Mouse (Mus musculus): ENCODE measurements around the gene Gss. TPM values are rescaled to one million over a fixed set of nuclear protein-coding genes. Genes with fewer than 3 reads are reported as not detected.

The Gss gene
- polyA plus RNA-seq, 1 experiment from 2014 or later, result 27.7 TPM

DNA sequence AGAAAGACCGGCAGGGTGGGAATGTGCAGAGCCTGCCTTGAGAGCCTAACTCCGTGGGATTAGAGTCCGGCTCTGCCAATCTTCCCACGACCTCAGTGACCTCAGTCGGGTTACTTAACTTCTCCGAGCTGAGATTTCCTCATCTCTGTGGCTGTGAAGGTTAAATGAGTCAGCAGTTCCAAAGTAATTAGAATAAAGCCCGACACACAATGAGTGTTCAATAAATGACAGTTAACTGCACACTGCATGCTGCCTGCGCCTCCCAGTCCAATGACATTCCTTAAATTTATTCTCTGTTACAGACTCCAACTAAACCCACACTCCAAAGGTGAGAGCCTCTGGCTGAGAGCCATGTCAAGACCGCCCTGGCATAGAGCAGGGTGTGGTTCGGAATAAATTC lies 7.1 kb downstream of the Gss start:
- H3K27ac ChIP-seq (ENCODE audit: low read length), result 0 out of 2 replicates have a peak overlapping the region, but pooled peaks have one; percentile 2
- 44% methylated on average over 10 of the region's 10 CpGs for WGBS
- H3K9me3 ChIP-seq (ENCODE audit: control insufficient read depth, low read length), result no peaks in the 10 kb centered on the region
- no peaks in the 10 kb centered on the region for H3K36me3 ChIP-seq (ENCODE audit: control insufficient read depth, insufficient read depth, low read length)
- H3K27me3 ChIP-seq (ENCODE audit: control insufficient read depth, insufficient read depth, low read depth, low read length), result no peaks in the 10 kb centered on the region
- no peak overlapping the region for H3K4me3 ChIP-seq (ENCODE audit: low read length)
- H3K4me1 ChIP-seq (replicated peaks; ENCODE audit: control insufficient read depth, insufficient read depth, low read length), result peaks cover 8% of the 10 kb centered on the region
- peak; percentile 87 for ATAC-seq (ENCODE audit: low read depth)
- H3K9ac ChIP-seq (ENCODE audit: low read length), result no peak overlapping the region
- 0 out of 2 replicates have a peak overlapping the region, but pooled peaks have one; percentile 16 for H3K4me2 ChIP-seq (ENCODE audit: low read depth, low read length)

DNA sequence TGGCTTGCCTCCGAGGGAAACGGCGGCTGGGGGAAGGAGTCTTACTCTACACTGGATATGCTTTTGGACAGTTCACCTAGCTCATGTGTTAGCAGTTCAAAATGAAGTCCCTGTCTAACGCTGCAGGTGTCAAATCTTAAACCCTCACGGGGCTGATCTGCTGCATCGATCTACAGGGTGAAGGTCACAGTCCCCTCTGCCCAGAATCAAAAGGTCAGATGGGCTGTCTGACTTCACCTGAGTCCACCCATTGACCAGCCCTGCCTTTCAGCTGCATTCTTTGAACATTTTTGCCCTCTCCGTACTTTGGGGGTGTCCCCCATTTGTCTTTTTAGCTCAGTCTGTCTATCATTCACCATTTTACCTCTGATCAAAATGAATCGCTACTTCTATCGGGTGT lies 7.5 kb downstream of the Gss start:
- Histone ChIP-seq H3K27me3 (ENCODE audit: control insufficient read depth, insufficient read depth, low read depth, low read length) (no peaks in the 10 kb centered on the region), H3K27ac (ENCODE audit: low read length) (0 out of 2 replicates have a peak overlapping the region, but pooled peaks have one; percentile 2), H3K36me3 (ENCODE audit: control insufficient read depth, insufficient read depth, low read length) (no peaks in the 10 kb centered on the region), H3K4me2 (ENCODE audit: low read depth, low read length) (no peak overlapping the region), H3K9ac (ENCODE audit: low read length) (no peak overlapping the region), H3K4me1 (replicated peaks; ENCODE audit: control insufficient read depth, insufficient read depth, low read length) (peaks cover 8% of the 10 kb centered on the region), H3K9me3 (ENCODE audit: control insufficient read depth, low read length) (no peaks in the 10 kb centered on the region), H3K4me3 (ENCODE audit: low read length) (no peak overlapping the region)
- no peak for ATAC-seq (ENCODE audit: low read depth)
- WGBS, result 82% methylated on average over 9 of the region's 9 CpGs

DNA sequence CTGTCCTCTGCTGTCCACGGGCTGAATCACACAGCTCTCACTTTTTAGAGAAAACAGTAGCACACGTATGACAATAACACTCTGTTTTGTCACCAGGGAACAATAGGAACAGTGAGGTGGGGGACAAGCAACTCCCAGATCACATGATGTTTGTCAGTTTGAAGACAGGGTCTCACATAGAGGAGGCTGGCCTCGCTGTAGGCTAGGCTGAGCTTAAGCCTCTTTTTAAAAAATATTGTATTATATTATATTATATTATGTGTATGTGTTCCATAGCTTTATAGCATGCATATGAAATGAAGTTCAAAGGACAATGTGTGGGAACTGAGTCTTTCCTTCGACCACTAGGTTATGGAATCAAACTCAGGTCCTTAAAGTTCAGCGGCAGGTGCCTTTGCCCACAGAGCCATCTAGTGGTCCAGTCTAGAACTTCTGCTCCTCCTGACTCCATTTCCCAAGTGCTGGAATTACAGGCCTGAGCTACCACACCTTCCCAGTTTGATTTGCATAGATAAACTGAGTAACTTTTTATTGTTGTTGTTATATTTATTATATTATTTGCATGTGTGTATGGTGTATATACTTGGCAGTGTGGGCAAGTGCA lies 8.6 kb downstream of the Gss start:
- H3K4me2 ChIP-seq (ENCODE audit: low read depth, low read length), result no peak overlapping the region
- 46% methylated on average over 5 of the region's 5 CpGs for WGBS
- H3K27ac ChIP-seq (ENCODE audit: low read length), result no peak overlapping the region
- H3K9me3 ChIP-seq (ENCODE audit: control insufficient read depth, low read length), result no peaks in the 10 kb centered on the region
- H3K36me3 ChIP-seq (ENCODE audit: control insufficient read depth, insufficient read depth, low read length), result no peaks in the 10 kb centered on the region
- no peak; the same call in 1 of the 2 replicates for ATAC-seq (ENCODE audit: low read depth)
- H3K4me1 ChIP-seq (replicated peaks; ENCODE audit: control insufficient read depth, insufficient read depth, low read length), result peaks cover 8% of the 10 kb centered on the region
- no peak overlapping the region for H3K4me3 ChIP-seq (ENCODE audit: low read length)
- H3K27me3 ChIP-seq (ENCODE audit: control insufficient read depth, insufficient read depth, low read depth, low read length), result no peaks in the 10 kb centered on the region
- H3K9ac ChIP-seq (ENCODE audit: low read length), result no peak overlapping the region

DNA sequence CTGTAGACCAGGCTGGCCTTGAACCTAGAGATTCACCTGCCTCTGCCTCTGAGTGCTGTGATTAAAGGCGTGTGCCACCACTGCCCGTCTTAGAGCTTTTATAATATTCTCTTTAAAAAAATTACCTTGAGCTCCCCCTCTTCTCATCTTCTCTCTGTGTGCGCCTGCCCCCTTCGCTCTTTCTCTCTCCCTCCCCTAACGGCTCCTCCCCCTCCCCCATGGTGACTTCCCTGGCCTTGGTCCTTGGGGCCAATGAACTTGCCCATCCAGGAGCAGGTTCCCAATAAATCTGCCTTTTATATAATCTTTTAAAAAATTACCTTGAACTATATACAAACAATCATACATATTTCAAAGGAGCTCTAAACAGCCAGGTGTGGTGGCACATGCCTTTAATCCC lies 9.6 kb downstream of the Gss start:
- H3K27ac ChIP-seq (ENCODE audit: low read length), result no peak overlapping the region
- ATAC-seq (ENCODE audit: low read depth), result no peak
- no peak overlapping the region for H3K9ac ChIP-seq (ENCODE audit: low read length)
- H3K9me3 ChIP-seq (ENCODE audit: control insufficient read depth, low read length), result no peaks in the 10 kb centered on the region
- H3K4me3 ChIP-seq (ENCODE audit: low read length), result no peak overlapping the region
- H3K4me1 ChIP-seq (replicated peaks; ENCODE audit: control insufficient read depth, insufficient read depth, low read length), result peaks cover 8% of the 10 kb centered on the region
- 80% methylated on average over 5 of the region's 5 CpGs for WGBS
- H3K27me3 ChIP-seq (ENCODE audit: control insufficient read depth, insufficient read depth, low read depth, low read length), result no peaks in the 10 kb centered on the region
- H3K36me3 ChIP-seq (ENCODE audit: control insufficient read depth, insufficient read depth, low read length), result no peaks in the 10 kb centered on the region
- no peak overlapping the region for H3K4me2 ChIP-seq (ENCODE audit: low read depth, low read length)

DNA sequence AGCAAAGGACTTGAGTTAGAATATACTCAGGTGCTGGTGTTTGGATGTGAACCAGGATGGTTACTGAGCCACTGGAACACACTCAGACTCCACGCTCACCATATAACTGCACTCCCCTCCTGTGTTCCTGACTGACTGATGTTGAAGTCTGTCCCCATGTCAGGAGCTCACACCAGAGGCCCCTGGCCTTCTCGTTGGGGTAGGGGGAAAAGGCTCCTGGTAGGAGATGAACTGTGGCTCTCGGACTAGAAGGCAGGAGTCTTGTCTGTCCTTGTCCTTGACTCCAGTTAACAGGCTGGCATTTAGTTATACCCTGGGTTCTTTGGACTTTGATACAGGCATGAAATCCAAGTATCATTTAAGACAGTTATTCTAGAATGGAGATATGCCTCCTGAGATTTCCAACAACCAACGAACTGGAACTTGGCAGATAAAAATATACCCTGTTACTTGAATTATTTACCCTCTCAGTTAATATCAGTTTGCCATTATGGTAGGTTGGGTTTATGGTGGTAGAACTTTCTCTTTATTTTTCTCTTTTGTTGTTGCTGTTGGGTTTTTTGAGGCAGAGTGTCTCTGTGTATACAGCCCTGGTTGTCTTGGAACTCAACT lies 10.1 kb downstream of the Gss start:
- H3K9ac ChIP-seq (ENCODE audit: low read length), result no peak overlapping the region
- WGBS, result 74% methylated on average over 4 of the region's 4 CpGs
- H3K27ac ChIP-seq (ENCODE audit: low read length), result no peak overlapping the region
- no peak overlapping the region for H3K4me2 ChIP-seq (ENCODE audit: low read depth, low read length)
- H3K4me3 ChIP-seq (ENCODE audit: low read length), result no peak overlapping the region
- H3K4me1 ChIP-seq (replicated peaks; ENCODE audit: control insufficient read depth, insufficient read depth, low read length), result peaks cover 8% of the 10 kb centered on the region
- H3K36me3 ChIP-seq (ENCODE audit: control insufficient read depth, insufficient read depth, low read length), result no peaks in the 10 kb centered on the region
- H3K27me3 ChIP-seq (ENCODE audit: control insufficient read depth, insufficient read depth, low read depth, low read length), result no peaks in the 10 kb centered on the region
- ATAC-seq (ENCODE audit: low read depth), result no peak
- H3K9me3 ChIP-seq (ENCODE audit: control insufficient read depth, low read length), result no peaks in the 10 kb centered on the region

DNA sequence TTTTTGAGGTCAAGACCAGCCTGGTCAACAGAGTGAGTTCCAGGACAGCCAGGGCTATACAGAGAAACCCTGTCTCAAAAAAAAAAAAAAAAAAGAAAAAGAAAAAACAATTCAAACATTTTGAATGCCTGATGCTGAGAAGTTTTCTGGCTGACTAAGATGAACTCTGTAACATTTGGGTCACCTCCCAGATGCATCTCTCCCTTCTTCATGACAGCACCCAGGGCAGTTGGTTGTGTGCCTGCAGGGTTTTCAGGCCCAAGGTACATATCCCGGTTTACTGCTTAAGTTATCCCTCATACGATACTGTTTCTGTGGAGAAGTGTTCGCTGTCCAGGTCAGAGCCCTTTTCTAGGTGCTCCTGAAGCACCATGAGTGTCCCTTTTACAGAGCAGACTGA lies 12.3 kb downstream of the Gss start:
- Histone ChIP-seq H3K36me3 (ENCODE audit: control insufficient read depth, insufficient read depth, low read length) (0 out of 2 replicates have a peak, but pooled peaks cover 2% of the 10 kb centered on the region), H3K27me3 (ENCODE audit: control insufficient read depth, insufficient read depth, low read depth, low read length) (no peaks in the 10 kb centered on the region), H3K27ac (ENCODE audit: low read length) (no peak overlapping the region), H3K4me1 (replicated peaks; ENCODE audit: control insufficient read depth, insufficient read depth, low read length) (peaks cover 7% of the 10 kb centered on the region), H3K9me3 (ENCODE audit: control insufficient read depth, low read length) (no peaks in the 10 kb centered on the region), H3K4me3 (ENCODE audit: low read length) (no peak overlapping the region), H3K4me2 (ENCODE audit: low read depth, low read length) (no peak overlapping the region), H3K9ac (ENCODE audit: low read length) (no peak overlapping the region)
- no peak for ATAC-seq (ENCODE audit: low read depth)
- 92% methylated on average over 3 of the region's 3 CpGs for WGBS

DNA sequence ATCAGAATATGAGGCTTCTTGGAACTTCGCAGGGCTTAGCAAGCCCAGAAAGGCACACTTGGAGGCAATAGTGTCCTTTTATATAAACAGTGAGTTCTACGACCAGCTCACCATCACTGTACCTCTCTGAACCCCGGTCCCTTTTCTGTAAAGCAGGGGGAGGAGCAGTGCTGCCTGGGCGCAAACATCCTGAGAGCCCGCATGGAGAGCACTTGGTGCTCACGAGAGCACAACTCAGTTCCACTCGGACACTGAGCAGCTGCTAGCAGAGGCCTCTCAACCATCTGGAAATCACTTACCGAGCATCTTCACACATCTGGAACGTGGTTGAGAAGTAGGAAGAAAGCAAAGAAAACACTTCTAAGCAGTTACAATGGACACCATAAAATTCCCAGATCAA lies 16.0 kb downstream of the Gss start:
- no peak overlapping the region for H3K4me3 ChIP-seq (ENCODE audit: low read length)
- no peaks in the 10 kb centered on the region for H3K27me3 ChIP-seq (ENCODE audit: control insufficient read depth, insufficient read depth, low read depth, low read length)
- WGBS, result 63% methylated on average over 9 of the region's 9 CpGs
- H3K27ac ChIP-seq (ENCODE audit: low read length), result no peak overlapping the region
- 0 out of 2 replicates have a peak, but pooled peaks cover 2% of the 10 kb centered on the region for H3K36me3 ChIP-seq (ENCODE audit: control insufficient read depth, insufficient read depth, low read length)
- no peaks in the 10 kb centered on the region for H3K9me3 ChIP-seq (ENCODE audit: control insufficient read depth, low read length)
- H3K4me2 ChIP-seq (ENCODE audit: low read depth, low read length), result no peak overlapping the region
- H3K9ac ChIP-seq (ENCODE audit: low read length), result no peak overlapping the region
- peak; percentile 65; the same call in 1 of the 2 replicates for ATAC-seq (ENCODE audit: low read depth)
- no peaks in the 10 kb centered on the region for H3K4me1 ChIP-seq (replicated peaks; ENCODE audit: control insufficient read depth, insufficient read depth, low read length)

DNA sequence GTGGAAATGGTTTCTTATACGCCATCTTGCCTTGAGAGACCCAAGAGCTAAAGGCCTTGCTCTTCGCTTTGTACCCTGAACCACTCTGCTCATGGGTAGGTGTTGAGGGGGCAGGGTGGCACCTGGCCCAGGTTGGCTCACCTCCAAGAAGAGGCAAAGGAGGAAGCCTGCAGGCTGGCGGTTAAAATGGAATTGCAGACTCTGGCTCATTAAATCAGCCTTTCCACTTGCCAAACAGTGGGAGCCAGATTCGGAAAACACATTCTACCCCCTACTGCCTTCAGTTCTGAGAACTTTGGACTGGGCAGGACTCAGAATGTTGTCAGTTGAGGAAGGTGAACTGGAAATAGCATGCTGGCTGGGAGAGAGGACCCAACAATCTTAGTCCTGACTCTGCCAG lies 17.9 kb downstream of the Gss start:
- no peaks in the 10 kb centered on the region for H3K27me3 ChIP-seq (ENCODE audit: control insufficient read depth, insufficient read depth, low read depth, low read length)
- no peaks in the 10 kb centered on the region for H3K4me1 ChIP-seq (replicated peaks; ENCODE audit: control insufficient read depth, insufficient read depth, low read length)
- ATAC-seq (ENCODE audit: low read depth), result no peak
- no peak overlapping the region for H3K27ac ChIP-seq (ENCODE audit: low read length)
- H3K36me3 ChIP-seq (ENCODE audit: control insufficient read depth, insufficient read depth, low read length), result 0 out of 2 replicates have a peak, but pooled peaks cover 2% of the 10 kb centered on the region
- no peak overlapping the region for H3K9ac ChIP-seq (ENCODE audit: low read length)
- no peak overlapping the region for H3K4me3 ChIP-seq (ENCODE audit: low read length)
- H3K9me3 ChIP-seq (ENCODE audit: control insufficient read depth, low read length), result no peaks in the 10 kb centered on the region
- H3K4me2 ChIP-seq (ENCODE audit: low read depth, low read length), result no peak overlapping the region
- WGBS, result 83% methylated on average over 4 of the region's 4 CpGs

DNA sequence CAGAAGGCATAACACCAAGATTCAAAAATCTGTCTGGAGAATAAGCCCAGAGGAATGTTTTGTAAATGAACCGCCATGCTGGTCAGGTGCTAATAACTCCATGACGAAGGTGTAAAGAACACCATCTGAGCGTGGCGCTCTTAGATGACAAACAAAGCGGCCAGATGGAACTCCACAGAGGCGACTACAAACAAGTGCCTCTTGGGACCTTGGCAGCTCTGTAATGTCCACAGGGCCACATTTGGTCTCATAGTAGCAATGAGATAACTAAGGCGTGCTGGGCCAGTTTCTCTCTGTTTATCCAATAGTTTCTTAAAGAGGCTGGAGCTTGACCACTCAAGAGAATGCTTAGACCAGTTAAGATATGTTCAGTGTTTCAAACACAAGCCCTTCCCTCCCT lies 18.6 kb downstream of the Gss start:
- H3K27ac ChIP-seq (ENCODE audit: low read length), result no peak overlapping the region
- no peaks in the 10 kb centered on the region for H3K27me3 ChIP-seq (ENCODE audit: control insufficient read depth, insufficient read depth, low read depth, low read length)
- 0 out of 2 replicates have a peak, but pooled peaks cover 2% of the 10 kb centered on the region for H3K36me3 ChIP-seq (ENCODE audit: control insufficient read depth, insufficient read depth, low read length)
- 87% methylated on average over 7 of the region's 7 CpGs for WGBS
- H3K4me1 ChIP-seq (replicated peaks; ENCODE audit: control insufficient read depth, insufficient read depth, low read length), result no peaks in the 10 kb centered on the region
- H3K4me3 ChIP-seq (ENCODE audit: low read length), result no peak overlapping the region
- H3K9me3 ChIP-seq (ENCODE audit: control insufficient read depth, low read length), result no peaks in the 10 kb centered on the region
- H3K4me2 ChIP-seq (ENCODE audit: low read depth, low read length), result no peak overlapping the region
- ATAC-seq (ENCODE audit: low read depth), result no peak
- no peak overlapping the region for H3K9ac ChIP-seq (ENCODE audit: low read length)
